Mouse (Mus musculus) spleen, adult 2 months (tissue): ENCODE measurements around the gene Ccdc159. TPM values are rescaled to one million over a fixed set of nuclear protein-coding genes. Genes with fewer than 3 reads are reported as not detected.

Experiments
- DNase-seq, 2 experiments: peaks; one replicate each; pipeline versions ENCODE4 v3.0.0 to v3.0.0-alpha.2; 2012 to 2021; ENCODE audit warnings: low spot score in 2 of 2, low read depth in 1 of 2
- H3K27ac ChIP-seq: fragments of 200-500 bp; 2 replicates; pipeline ENCODE4 v1.5.1; 2012; ENCODE audit warnings: low read length, inconsistent platforms; ENCODE audit not compliant: insufficient read depth
- H3K27me3 ChIP-seq: fragments of 200-500 bp; 2 replicates; pipeline ENCODE4 v1.6.1; 2012; ENCODE audit warnings: mild to moderate bottlenecking, moderate library complexity, low read length, inconsistent platforms; ENCODE audit not compliant: control insufficient read depth, insufficient read depth
- H3K36me3 ChIP-seq: fragments of 200-500 bp; 2 replicates; pipeline ENCODE4 v1.6.1; 2012; ENCODE audit warnings: mild to moderate bottlenecking, low read length, inconsistent platforms; ENCODE audit not compliant: control insufficient read depth, insufficient read depth
- H3K4me1 ChIP-seq: fragments of 200-500 bp; 2 replicates; pipeline ENCODE4 v1.6.1; 2011; ENCODE audit warnings: inconsistent platforms; ENCODE audit not compliant: control insufficient read depth, insufficient read depth, insufficient read length
- H3K4me3 ChIP-seq: fragments of 200-500 bp; 2 replicates; pipeline ENCODE4 v1.5.1; 2011; ENCODE audit warnings: mild to moderate bottlenecking, inconsistent platforms; ENCODE audit not compliant: insufficient read depth, insufficient read length; ENCODE audit errors: extremely low read depth
- CTCF ChIP-seq: fragments of 200-500 bp; IDR thresholded peaks from 2 replicates; pipeline ENCODE4 v1.5.1; 2011; ENCODE audit warnings: mild to moderate bottlenecking, inconsistent platforms; ENCODE audit not compliant: insufficient read depth, insufficient read length, insufficient replicate concordance; ENCODE audit errors: extremely low read depth
- POLR2A ChIP-seq: fragments of 200-500 bp; IDR thresholded peaks from 2 replicates; pipeline ENCODE4 v1.6.1; 2011; ENCODE audit warnings: low read depth, low read length, inconsistent platforms
- WGBS: fragments of 180-500 bp; shearing (Covaris S2); methylation state at CpG from one replicate; pipeline ENCODE4 v1.1.7; 2018; 5-methylcytosine and 5-hydroxymethylcytosine counted together
- polyA plus RNA-seq: library from polyadenylated mRNA; depleted of rRNA; stranded (reverse); fragments of >200 nt; gene quantifications from 2 replicates; pipeline ENCODE4 v1.2.3, GENCODE M21; 2012

The Ccdc159 gene
- polyA plus RNA-seq, 1 experiment, result 0.95 TPM

DNA sequence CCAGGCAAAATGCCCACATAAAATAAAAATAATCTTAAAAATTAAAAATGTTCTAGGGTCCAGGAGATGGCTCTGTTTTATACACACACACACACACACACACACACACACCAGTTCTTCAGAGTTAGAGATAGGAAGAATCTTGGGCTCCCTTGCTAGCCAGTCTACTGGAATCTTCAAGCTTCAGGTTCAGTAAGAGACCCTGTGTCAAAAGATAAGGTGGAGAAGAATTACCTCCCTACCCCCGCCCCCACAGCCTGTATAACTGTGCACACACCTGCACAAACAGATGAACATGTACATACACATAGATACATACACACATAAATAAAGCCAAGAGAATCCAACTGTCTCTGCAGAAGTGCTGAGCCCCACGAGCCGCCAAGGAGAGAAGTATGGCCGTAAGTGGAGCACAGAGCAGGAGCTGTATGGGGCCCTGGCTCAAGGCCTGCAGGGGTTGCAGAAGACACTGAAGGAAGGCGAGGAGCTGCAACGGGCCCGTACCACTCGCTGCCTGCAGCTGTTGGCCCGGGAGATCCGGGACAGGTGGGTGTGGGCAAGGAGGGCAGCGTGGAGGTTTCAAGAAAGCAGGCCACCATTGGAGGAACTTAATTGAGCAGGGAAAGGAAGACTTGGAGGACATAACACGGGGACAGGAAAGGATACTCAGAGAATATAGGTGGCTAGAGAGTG is 5.3 kb downstream of the Ccdc159 start:
- DNase-seq, result no peak
- H3K27ac ChIP-seq, result no peak overlapping the region
- 76% methylated on average over 12 of the region's 12 CpGs for WGBS
- H3K27me3 ChIP-seq, result no peaks in the 10 kb centered on the region
- H3K36me3 ChIP-seq, result no peaks in the 10 kb centered on the region
- H3K4me1 ChIP-seq, result peaks cover 4% of the 10 kb centered on the region; the same call in 1 of the 2 replicates
- no peak for TF ChIP-seq POLR2A
- TF ChIP-seq CTCF, result no peak
- no peak overlapping the region for H3K4me3 ChIP-seq

DNA sequence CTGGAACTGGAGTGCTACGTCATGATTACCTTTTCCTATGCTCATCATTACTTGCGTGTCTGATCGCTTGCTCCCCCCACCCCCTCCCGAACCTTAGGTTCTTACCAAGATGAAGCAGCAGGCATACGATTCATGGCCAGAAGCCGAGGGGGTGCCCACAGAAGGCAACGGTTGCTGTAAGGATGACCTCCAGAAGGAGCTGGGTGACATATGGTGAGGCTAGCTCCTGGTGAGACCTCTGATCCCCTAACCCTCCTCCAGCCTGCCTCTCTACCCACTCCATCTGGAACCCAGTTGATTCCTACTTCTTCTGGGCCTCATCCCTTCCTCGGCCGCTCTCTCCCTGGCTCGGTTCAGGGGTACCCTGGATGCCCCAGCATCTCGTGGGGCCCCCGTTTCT is 6.8 kb downstream of the Ccdc159 start:
- H3K36me3 ChIP-seq, result no peaks in the 10 kb centered on the region
- no peak overlapping the region for H3K27ac ChIP-seq
- no peak for DNase-seq
- TF ChIP-seq CTCF, result no peak
- TF ChIP-seq POLR2A, result no peak
- H3K27me3 ChIP-seq, result no peaks in the 10 kb centered on the region
- peaks cover 4% of the 10 kb centered on the region; the same call in 1 of the 2 replicates for H3K4me1 ChIP-seq
- 91% methylated on average over 12 of the region's 12 CpGs for WGBS
- H3K4me3 ChIP-seq, result no peak overlapping the region

DNA sequence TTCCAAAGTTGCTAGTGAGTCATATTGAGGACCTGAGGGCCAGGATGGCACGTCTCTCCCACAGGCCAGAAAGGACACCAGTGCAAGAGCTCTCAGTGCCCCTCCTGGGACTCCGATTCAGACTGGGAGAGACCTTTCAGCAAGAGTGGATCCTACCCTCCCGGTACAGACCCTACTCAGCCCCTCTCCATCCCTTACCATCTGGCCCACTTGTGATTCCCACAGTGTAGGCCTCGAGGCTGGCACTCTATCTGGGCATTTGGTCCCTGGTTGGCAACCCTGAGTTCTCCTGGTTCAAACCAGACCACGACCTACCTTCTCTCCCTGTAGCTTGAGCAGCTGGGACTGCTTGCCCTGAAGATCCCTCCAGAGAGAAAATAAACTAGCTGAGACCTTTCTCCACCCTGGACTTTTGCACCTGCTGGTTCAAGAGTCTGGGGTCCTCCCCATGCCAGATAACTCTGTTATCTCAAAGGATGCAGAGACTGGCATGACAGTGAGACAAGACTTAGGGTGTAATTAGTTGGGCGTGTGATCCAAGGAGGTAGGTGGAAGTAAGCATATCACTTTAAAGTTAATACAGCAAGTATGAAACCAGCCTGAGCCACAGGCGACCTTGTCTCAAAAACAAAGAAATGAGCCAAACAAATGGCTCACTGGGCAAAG is 8.3 kb downstream of the Ccdc159 start:
- DNase-seq, result no peak
- Histone ChIP-seq H3K27ac (no peak overlapping the region), H3K4me3 (no peak overlapping the region), H3K36me3 (no peaks in the 10 kb centered on the region), H3K27me3 (no peaks in the 10 kb centered on the region), H3K4me1 (peaks cover 4% of the 10 kb centered on the region; the same call in 1 of the 2 replicates)
- 83% methylated on average over 7 of the region's 7 CpGs for WGBS
- TF ChIP-seq POLR2A, result no peak
- no peak for TF ChIP-seq CTCF

DNA sequence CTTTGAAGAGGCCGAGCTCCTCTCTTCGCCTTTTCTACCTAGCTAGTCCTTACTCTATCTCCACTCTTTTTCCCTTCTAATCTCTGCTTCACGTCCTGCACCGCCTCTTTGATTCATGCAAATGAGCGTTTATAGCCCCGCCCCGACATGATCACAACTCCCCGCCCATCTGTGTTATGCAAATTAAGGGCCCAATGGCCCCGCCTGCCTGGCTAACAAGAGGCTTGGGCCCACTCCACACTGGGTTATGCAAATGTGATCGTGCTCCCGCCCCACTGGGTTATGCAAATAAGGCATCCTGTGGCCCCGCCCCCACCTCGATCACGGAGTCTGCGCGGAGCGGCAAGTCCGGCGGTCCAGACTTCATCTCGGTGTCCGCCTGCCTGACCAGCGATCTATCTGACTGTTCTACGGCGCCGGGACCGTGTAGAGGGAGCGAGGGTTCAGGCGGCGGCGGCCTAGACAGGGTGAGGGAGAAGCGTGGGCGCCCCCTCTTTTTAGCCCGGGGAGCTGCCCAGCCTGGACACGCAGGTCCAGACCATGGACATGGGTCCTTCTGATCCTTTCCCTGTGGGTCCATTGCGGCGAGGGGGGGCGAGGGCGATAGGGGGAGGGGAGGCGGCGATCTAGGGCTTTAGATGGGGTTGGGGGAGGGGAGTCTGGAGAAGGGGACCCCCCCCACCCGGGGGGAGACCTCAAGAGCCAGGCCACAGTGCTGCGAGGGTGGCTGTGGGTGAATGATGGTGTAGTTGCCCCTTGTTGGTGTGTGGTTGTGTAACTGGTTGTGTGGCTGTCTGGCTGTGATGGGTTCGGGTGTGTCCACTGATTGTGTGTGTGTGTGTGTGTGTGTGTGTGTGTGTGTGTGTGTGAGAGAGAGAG is 9.7 kb downstream of the Ccdc159 start, which contains the start of gene Plppr2:
Gene Plppr2, plus strand, starts transcription at position 342 of the 879 bp plus-strand sequence.
- peak; percentile 64 to 75 for DNase-seq
- 6% methylated on average over 43 of the region's 43 CpGs for WGBS
- no peak for TF ChIP-seq POLR2A
- no peak for TF ChIP-seq CTCF
- H3K4me1 ChIP-seq, result peaks cover 4% of the 10 kb centered on the region; the same call in 1 of the 2 replicates
- no peaks in the 10 kb centered on the region for H3K36me3 ChIP-seq
- H3K27me3 ChIP-seq, result no peaks in the 10 kb centered on the region
- no peak within 1 kb of the TSS for H3K27ac ChIP-seq
- H3K4me3 ChIP-seq, result peak within 1 kb of the TSS; percentile 41; the same call in 1 of the 2 replicates

DNA sequence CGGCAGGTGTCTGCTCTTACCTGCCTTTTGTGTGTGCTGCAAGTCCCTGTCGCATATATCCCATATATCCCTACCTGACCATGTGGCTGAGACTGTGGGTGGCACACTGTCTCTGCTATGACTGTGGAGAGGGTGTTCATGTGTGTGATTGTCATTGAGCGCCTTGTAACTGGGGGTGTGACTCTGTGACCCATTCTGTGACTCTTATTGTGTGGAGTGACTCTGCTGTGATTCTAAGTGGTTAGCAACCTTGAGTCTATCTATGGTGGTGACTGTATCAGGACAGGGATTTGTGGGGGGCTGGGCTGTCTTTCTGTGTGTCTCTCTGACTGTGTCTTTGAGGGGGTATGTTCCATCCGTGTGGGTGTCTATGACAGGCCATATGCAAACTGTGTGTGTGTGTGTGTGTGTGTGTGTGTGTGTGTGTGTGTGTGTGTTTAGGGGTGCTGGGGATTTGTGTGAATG is 10.5 kb downstream of the Ccdc159 start:
- no peak overlapping the region for H3K4me3 ChIP-seq
- peaks cover 4% of the 10 kb centered on the region; the same call in 1 of the 2 replicates for H3K4me1 ChIP-seq
- 89% methylated on average over 4 of the region's 4 CpGs for WGBS
- H3K27me3 ChIP-seq, result no peaks in the 10 kb centered on the region
- TF ChIP-seq CTCF, result no peak
- no peak for TF ChIP-seq POLR2A
- H3K27ac ChIP-seq, result no peak overlapping the region
- H3K36me3 ChIP-seq, result no peaks in the 10 kb centered on the region
- DNase-seq, result no peak

GRCm38 (mm10) chr9:21938234-21938855 is 11.1 kb downstream of the Ccdc159 start:
- WGBS, result 92% methylated on average over 4 of the region's 4 CpGs
- TF ChIP-seq CTCF (no peak), POLR2A (no peak)
- Histone ChIP-seq H3K27me3 (no peaks in the 10 kb centered on the region), H3K4me3 (no peak overlapping the region), H3K27ac (no peak overlapping the region), H3K4me1 (peaks cover 4% of the 10 kb centered on the region; the same call in 1 of the 2 replicates), H3K36me3 (no peaks in the 10 kb centered on the region)
- DNase-seq, result no peak
